Mouse (Mus musculus): ENCODE results near the gene Rpe. TPM values are rescaled to one million over a fixed set of nuclear protein-coding genes. Genes with fewer than 3 reads are reported as not detected.
A peak's percentile ranks its signal among the peaks of the same experiment; 100 is the strongest.

The Rpe gene
- 26.6 and 30.2 TPM in 2 replicates for polyA plus RNA-seq (2015; fragmentation: Nextera tagmentation; extraction: Ambion mirVana)

GRCm38 (mm10) chr1:66700693-66701575 lies at the start of gene Rpe:
Gene Rpe (plus strand): TSS chr1:66700831.
- Histone ChIP-seq H3K9ac (ENCODE audit: low read length) (peak within 1 kb of the TSS; percentile 89), H3K9me3 (replicated peaks; ENCODE audit: control insufficient read depth, low read length) (no peaks in the 10 kb centered on the region), H3K4me3 (ENCODE audit: low read length) (peak within 1 kb of the TSS; percentile 90), H3K27ac (ENCODE audit: low read length) (peak within 1 kb of the TSS; percentile 74), H3K4me1 (ENCODE audit: control insufficient read depth, insufficient read depth, low read length) (peaks cover 13% of the 10 kb centered on the region), H3K27me3 (ENCODE audit: control insufficient read depth, insufficient read depth, low read length) (no peaks in the 10 kb centered on the region), H3K36me3 (ENCODE audit: control insufficient read depth, insufficient read depth) (no peaks in the 10 kb centered on the region), H3K4me2 (ENCODE audit: low read depth, low read length) (peak within 1 kb of the TSS; percentile 69)
- peak; percentile 100 for ATAC-seq (replicated peaks; ENCODE audit: extremely low read depth, insufficient read depth, low FRiP score)
- WGBS: under 1% methylated on average over 73 of the region's 73 CpGs

GRCm38 (mm10) chr1:66655119-66655746 lies 45.4 kb upstream of the Rpe start:
- WGBS: 51% methylated on average over 4 of the region's 4 CpGs
- Histone ChIP-seq H3K9me3 (replicated peaks; ENCODE audit: control insufficient read depth, low read length) (no peaks in the 10 kb centered on the region), H3K27me3 (ENCODE audit: control insufficient read depth, insufficient read depth, low read length) (no peaks in the 10 kb centered on the region), H3K36me3 (ENCODE audit: control insufficient read depth, insufficient read depth) (no peaks in the 10 kb centered on the region), H3K4me2 (ENCODE audit: low read depth, low read length) (no peak overlapping the region), H3K4me1 (ENCODE audit: control insufficient read depth, insufficient read depth, low read length) (no peaks in the 10 kb centered on the region), H3K4me3 (ENCODE audit: low read length) (no peak overlapping the region), H3K9ac (ENCODE audit: low read length) (no peak overlapping the region), H3K27ac (ENCODE audit: low read length) (no peak overlapping the region)
- no peak for ATAC-seq (replicated peaks; ENCODE audit: extremely low read depth, insufficient read depth, low FRiP score)

- Histone ChIP-seq H3K9ac (ENCODE audit: low read length) (no peak overlapping the region), H3K36me3 (ENCODE audit: control insufficient read depth, insufficient read depth) (no peaks in the 10 kb centered on the region), H3K4me3 (ENCODE audit: low read length) (no peak overlapping the region), H3K9me3 (replicated peaks; ENCODE audit: control insufficient read depth, low read length) (no peaks in the 10 kb centered on the region), H3K4me2 (ENCODE audit: low read depth, low read length) (no peak overlapping the region), H3K4me1 (ENCODE audit: control insufficient read depth, insufficient read depth, low read length) (no peaks in the 10 kb centered on the region), H3K27me3 (ENCODE audit: control insufficient read depth, insufficient read depth, low read length) (no peaks in the 10 kb centered on the region), H3K27ac (ENCODE audit: low read length) (no peak overlapping the region)
- no peak for ATAC-seq (replicated peaks; ENCODE audit: extremely low read depth, insufficient read depth, low FRiP score)
These were observed 44.9 kb upstream of the Rpe start for GRCm38 (mm10) chr1:66655747-66656119.

GRCm38 (mm10) chr1:66671475-66671874 lies 29.2 kb upstream of the Rpe start:
- no peaks in the 10 kb centered on the region for H3K36me3 ChIP-seq (ENCODE audit: control insufficient read depth, insufficient read depth)
- no peak overlapping the region for H3K27ac ChIP-seq (ENCODE audit: low read length)
- no peak overlapping the region for H3K4me2 ChIP-seq (ENCODE audit: low read depth, low read length)
- no peak overlapping the region for H3K4me3 ChIP-seq (ENCODE audit: low read length)
- H3K27me3 ChIP-seq (ENCODE audit: control insufficient read depth, insufficient read depth, low read length): no peaks in the 10 kb centered on the region
- H3K9me3 ChIP-seq (replicated peaks; ENCODE audit: control insufficient read depth, low read length): no peaks in the 10 kb centered on the region
- WGBS: 70% methylated on average over 7 of the region's 7 CpGs
- no peaks in the 10 kb centered on the region for H3K4me1 ChIP-seq (ENCODE audit: control insufficient read depth, insufficient read depth, low read length)
- H3K9ac ChIP-seq (ENCODE audit: low read length): no peak overlapping the region
- no peak for ATAC-seq (replicated peaks; ENCODE audit: extremely low read depth, insufficient read depth, low FRiP score)

- Histone ChIP-seq H3K4me1 (ENCODE audit: control insufficient read depth, insufficient read depth, low read length) (no peaks in the 10 kb centered on the region), H3K4me2 (ENCODE audit: low read depth, low read length) (no peak overlapping the region), H3K36me3 (ENCODE audit: control insufficient read depth, insufficient read depth) (no peaks in the 10 kb centered on the region), H3K27ac (ENCODE audit: low read length) (no peak overlapping the region), H3K4me3 (ENCODE audit: low read length) (no peak overlapping the region), H3K9ac (ENCODE audit: low read length) (no peak overlapping the region), H3K27me3 (ENCODE audit: control insufficient read depth, insufficient read depth, low read length) (no peaks in the 10 kb centered on the region), H3K9me3 (replicated peaks; ENCODE audit: control insufficient read depth, low read length) (no peaks in the 10 kb centered on the region)
- no peak for ATAC-seq (replicated peaks; ENCODE audit: extremely low read depth, insufficient read depth, low FRiP score)
- 80% methylated on average over 7 of the region's 7 CpGs for WGBS
These were observed 27.8 kb upstream of the Rpe start for GRCm38 (mm10) chr1:66672812-66673211.

GRCm38 (mm10) chr1:66677928-66678327 lies 22.7 kb upstream of the Rpe start:
- no peak for ATAC-seq (replicated peaks; ENCODE audit: extremely low read depth, insufficient read depth, low FRiP score)
- Histone ChIP-seq H3K36me3 (ENCODE audit: control insufficient read depth, insufficient read depth) (no peaks in the 10 kb centered on the region), H3K9ac (ENCODE audit: low read length) (no peak overlapping the region), H3K27ac (ENCODE audit: low read length) (no peak overlapping the region), H3K4me3 (ENCODE audit: low read length) (no peak overlapping the region), H3K27me3 (ENCODE audit: control insufficient read depth, insufficient read depth, low read length) (no peaks in the 10 kb centered on the region), H3K9me3 (replicated peaks; ENCODE audit: control insufficient read depth, low read length) (no peaks in the 10 kb centered on the region), H3K4me1 (ENCODE audit: control insufficient read depth, insufficient read depth, low read length) (no peaks in the 10 kb centered on the region), H3K4me2 (ENCODE audit: low read depth, low read length) (no peak overlapping the region)
- WGBS: 79% methylated on average over 14 of the region's 14 CpGs

- Histone ChIP-seq H3K4me1 (ENCODE audit: control insufficient read depth, insufficient read depth, low read length) (no peaks in the 10 kb centered on the region), H3K36me3 (ENCODE audit: control insufficient read depth, insufficient read depth) (no peaks in the 10 kb centered on the region), H3K27me3 (ENCODE audit: control insufficient read depth, insufficient read depth, low read length) (no peaks in the 10 kb centered on the region), H3K27ac (ENCODE audit: low read length) (no peak overlapping the region), H3K4me2 (ENCODE audit: low read depth, low read length) (no peak overlapping the region), H3K9me3 (replicated peaks; ENCODE audit: control insufficient read depth, low read length) (no peaks in the 10 kb centered on the region), H3K9ac (ENCODE audit: low read length) (no peak overlapping the region), H3K4me3 (ENCODE audit: low read length) (no peak overlapping the region)
- 35% methylated on average over 2 of the region's 2 CpGs for WGBS
- no peak for ATAC-seq (replicated peaks; ENCODE audit: extremely low read depth, insufficient read depth, low FRiP score)
These were observed 22.0 kb upstream of the Rpe start for GRCm38 (mm10) chr1:66678662-66679061.

GRCm38 (mm10) chr1:66682974-66683373 lies 17.7 kb upstream of the Rpe start:
- Histone ChIP-seq H3K36me3 (ENCODE audit: control insufficient read depth, insufficient read depth) (no peaks in the 10 kb centered on the region), H3K4me1 (ENCODE audit: control insufficient read depth, insufficient read depth, low read length) (no peaks in the 10 kb centered on the region), H3K4me2 (ENCODE audit: low read depth, low read length) (no peak overlapping the region), H3K27me3 (ENCODE audit: control insufficient read depth, insufficient read depth, low read length) (no peaks in the 10 kb centered on the region), H3K9ac (ENCODE audit: low read length) (no peak overlapping the region), H3K4me3 (ENCODE audit: low read length) (no peak overlapping the region), H3K9me3 (replicated peaks; ENCODE audit: control insufficient read depth, low read length) (no peaks in the 10 kb centered on the region), H3K27ac (ENCODE audit: low read length) (no peak overlapping the region)
- 75% methylated on average over 5 of the region's 5 CpGs for WGBS
- no peak for ATAC-seq (replicated peaks; ENCODE audit: extremely low read depth, insufficient read depth, low FRiP score)

GRCm38 (mm10) chr1:66691772-66692171 lies 8.9 kb upstream of the Rpe start:
- WGBS: 62% methylated on average over 3 of the region's 3 CpGs
- no peaks in the 10 kb centered on the region for H3K36me3 ChIP-seq (ENCODE audit: control insufficient read depth, insufficient read depth)
- no peak for ATAC-seq (replicated peaks; ENCODE audit: extremely low read depth, insufficient read depth, low FRiP score)
- H3K4me2 ChIP-seq (ENCODE audit: low read depth, low read length): no peak overlapping the region
- H3K9me3 ChIP-seq (replicated peaks; ENCODE audit: control insufficient read depth, low read length): no peaks in the 10 kb centered on the region
- no peak overlapping the region for H3K4me3 ChIP-seq (ENCODE audit: low read length)
- H3K4me1 ChIP-seq (ENCODE audit: control insufficient read depth, insufficient read depth, low read length): no peaks in the 10 kb centered on the region
- no peak overlapping the region for H3K9ac ChIP-seq (ENCODE audit: low read length)
- H3K27me3 ChIP-seq (ENCODE audit: control insufficient read depth, insufficient read depth, low read length): no peaks in the 10 kb centered on the region
- H3K27ac ChIP-seq (ENCODE audit: low read length): no peak overlapping the region
